Mouse (Mus musculus): ENCODE results near the gene Slfn14. TPM values are rescaled to one million over a fixed set of nuclear protein-coding genes. Genes with fewer than 3 reads are reported as not detected.
A peak's percentile ranks its signal among the peaks of the same experiment; 100 is the strongest.

Gene Slfn14
- total and polyA plus RNA-seq, 2 experiments: not detected

- Histone ChIP-seq H3K4me1 (ENCODE audit: control insufficient read depth, insufficient read depth, low read length) (peaks cover 1% of the 10 kb centered on the region), H3K79me2 (ENCODE audit: control insufficient read depth, insufficient read depth, low read length) (peaks cover 2% of the 10 kb centered on the region; the same call in 1 of the 2 replicates), H3K27ac (replicated peaks; ENCODE audit: insufficient read depth, low read depth, low read length) (no peak overlapping the region), H3K36me3 (ENCODE audit: control insufficient read depth, insufficient read depth, low read length) (peaks cover 13% of the 10 kb centered on the region), H3K9ac (ENCODE audit: low read depth, low read length) (no peak overlapping the region), H3K4me3 (ENCODE audit: insufficient read depth, low read depth, low read length) (no peak overlapping the region), H3K27me3 (ENCODE audit: control insufficient read depth, insufficient read depth, low read length) (no peaks in the 10 kb centered on the region)
- no peak for DNase-seq (ENCODE audit: extremely low read depth, low read depth, low spot score)
- WGBS: 97% methylated on average over 1 of the region's 1 CpGs
- TF ChIP-seq CTCF (IDR thresholded peaks at IDR 0.05; ENCODE audit: low read depth, low read length): no peak
- no peak for TF ChIP-seq POLR2A (IDR thresholded peaks at IDR 0.05; ENCODE audit: extremely low read depth, insufficient read depth, low read length)
These were observed 6.7 kb upstream of the Slfn14 start for GRCm38 (mm10) chr11:83293182-83293581.

GRCm38 (mm10) chr11:83292251-83292587 lies 5.7 kb upstream of the Slfn14 start:
- Histone ChIP-seq H3K36me3 (ENCODE audit: control insufficient read depth, insufficient read depth, low read length) (peaks cover 12% of the 10 kb centered on the region), H3K27ac (replicated peaks; ENCODE audit: insufficient read depth, low read depth, low read length) (no peak overlapping the region), H3K27me3 (ENCODE audit: control insufficient read depth, insufficient read depth, low read length) (no peaks in the 10 kb centered on the region), H3K79me2 (ENCODE audit: control insufficient read depth, insufficient read depth, low read length) (peaks cover 2% of the 10 kb centered on the region; the same call in 1 of the 2 replicates), H3K4me1 (ENCODE audit: control insufficient read depth, insufficient read depth, low read length) (no peaks in the 10 kb centered on the region; the same call in none of the 2 replicates), H3K4me3 (ENCODE audit: insufficient read depth, low read depth, low read length) (peak overlapping the region; percentile 63), H3K9ac (ENCODE audit: low read depth, low read length) (peak overlapping the region; percentile 60)
- 1% methylated on average over 5 of the region's 5 CpGs for WGBS
- TF ChIP-seq POLR2A (IDR thresholded peaks at IDR 0.05; ENCODE audit: extremely low read depth, insufficient read depth, low read length) (no peak), CTCF (IDR thresholded peaks at IDR 0.05; ENCODE audit: low read depth, low read length) (no peak)
- DNase-seq (ENCODE audit: extremely low read depth, low read depth, low spot score): no peak

- no peak overlapping the region; the same call in 1 of the 2 replicates for H3K27ac ChIP-seq (replicated peaks; ENCODE audit: insufficient read depth, low read depth, low read length)
- H3K79me2 ChIP-seq (ENCODE audit: control insufficient read depth, insufficient read depth, low read length): peaks cover 2% of the 10 kb centered on the region; the same call in 1 of the 2 replicates
- H3K9ac ChIP-seq (ENCODE audit: low read depth, low read length): peak overlapping the region; percentile 69
- H3K4me3 ChIP-seq (ENCODE audit: insufficient read depth, low read depth, low read length): peak overlapping the region; percentile 63
- peak; percentile 68 for TF ChIP-seq POLR2A (IDR thresholded peaks at IDR 0.05; ENCODE audit: extremely low read depth, insufficient read depth, low read length)
- no peak for TF ChIP-seq CTCF (IDR thresholded peaks at IDR 0.05; ENCODE audit: low read depth, low read length)
- H3K36me3 ChIP-seq (ENCODE audit: control insufficient read depth, insufficient read depth, low read length): peaks cover 10% of the 10 kb centered on the region
- H3K27me3 ChIP-seq (ENCODE audit: control insufficient read depth, insufficient read depth, low read length): no peaks in the 10 kb centered on the region
- H3K4me1 ChIP-seq (ENCODE audit: control insufficient read depth, insufficient read depth, low read length): no peaks in the 10 kb centered on the region; the same call in none of the 2 replicates
- DNase-seq (ENCODE audit: extremely low read depth, low read depth, low spot score): peak; percentile 93
- WGBS: 1% methylated on average over 38 of the region's 38 CpGs
These were observed 5.1 kb upstream of the Slfn14 start for GRCm38 (mm10) chr11:83291375-83292250.

- Histone ChIP-seq H3K9ac (ENCODE audit: low read depth, low read length) (no peak overlapping the region), H3K4me3 (ENCODE audit: insufficient read depth, low read depth, low read length) (no peak overlapping the region), H3K79me2 (ENCODE audit: control insufficient read depth, insufficient read depth, low read length) (peaks cover 2% of the 10 kb centered on the region; the same call in 1 of the 2 replicates), H3K27ac (replicated peaks; ENCODE audit: insufficient read depth, low read depth, low read length) (no peak overlapping the region), H3K4me1 (ENCODE audit: control insufficient read depth, insufficient read depth, low read length) (no peaks in the 10 kb centered on the region; the same call in none of the 2 replicates), H3K36me3 (ENCODE audit: control insufficient read depth, insufficient read depth, low read length) (no peaks in the 10 kb centered on the region), H3K27me3 (ENCODE audit: control insufficient read depth, insufficient read depth, low read length) (no peaks in the 10 kb centered on the region)
- DNase-seq (ENCODE audit: extremely low read depth, low read depth, low spot score): no peak
- WGBS: 92% methylated on average over 2 of the region's 2 CpGs
- TF ChIP-seq CTCF (IDR thresholded peaks at IDR 0.05; ENCODE audit: low read depth, low read length) (no peak), POLR2A (IDR thresholded peaks at IDR 0.05; ENCODE audit: extremely low read depth, insufficient read depth, low read length) (no peak)
These were observed 3.1 kb upstream of the Slfn14 start for GRCm38 (mm10) chr11:83289633-83290032.

GRCm38 (mm10) chr11:83289036-83289435 lies 2.5 kb upstream of the Slfn14 start:
- no peak overlapping the region for H3K27ac ChIP-seq (replicated peaks; ENCODE audit: insufficient read depth, low read depth, low read length)

GRCm38 (mm10) chr11:83285627-83286026 lies 899 bp downstream of the Slfn14 start:
- 93% methylated on average over 4 of the region's 4 CpGs for WGBS
- no peak overlapping the region for H3K4me3 ChIP-seq (ENCODE audit: insufficient read depth, low read depth, low read length)
- no peak overlapping the region for H3K27ac ChIP-seq (replicated peaks; ENCODE audit: insufficient read depth, low read depth, low read length)
- H3K79me2 ChIP-seq (ENCODE audit: control insufficient read depth, insufficient read depth, low read length): no peaks in the 10 kb centered on the region
- H3K36me3 ChIP-seq (ENCODE audit: control insufficient read depth, insufficient read depth, low read length): no peaks in the 10 kb centered on the region
- H3K4me1 ChIP-seq (ENCODE audit: control insufficient read depth, insufficient read depth, low read length): no peaks in the 10 kb centered on the region
- no peak for DNase-seq (ENCODE audit: extremely low read depth, low read depth, low spot score)
- no peak overlapping the region for H3K9ac ChIP-seq (ENCODE audit: low read depth, low read length)
- H3K27me3 ChIP-seq (ENCODE audit: control insufficient read depth, insufficient read depth, low read length): no peaks in the 10 kb centered on the region
- TF ChIP-seq CTCF (IDR thresholded peaks at IDR 0.05; ENCODE audit: low read depth, low read length): no peak

More at GRCm38 (mm10) chr11:83289036-83289435, 2.5 kb upstream of the Slfn14 start:
- Histone ChIP-seq H3K4me3 (ENCODE audit: insufficient read depth, low read depth, low read length) (no peak overlapping the region), H3K4me1 (ENCODE audit: control insufficient read depth, insufficient read depth, low read length) (no peaks in the 10 kb centered on the region; the same call in none of the 2 replicates), H3K27me3 (ENCODE audit: control insufficient read depth, insufficient read depth, low read length) (no peaks in the 10 kb centered on the region), H3K79me2 (ENCODE audit: control insufficient read depth, insufficient read depth, low read length) (peaks cover 2% of the 10 kb centered on the region; the same call in 1 of the 2 replicates), H3K36me3 (ENCODE audit: control insufficient read depth, insufficient read depth, low read length) (no peaks in the 10 kb centered on the region), H3K9ac (ENCODE audit: low read depth, low read length) (no peak overlapping the region)
- WGBS: 95% methylated on average over 5 of the region's 5 CpGs
- DNase-seq (ENCODE audit: extremely low read depth, low read depth, low spot score): no peak
- TF ChIP-seq CTCF (IDR thresholded peaks at IDR 0.05; ENCODE audit: low read depth, low read length): no peak
- no peak for TF ChIP-seq POLR2A (IDR thresholded peaks at IDR 0.05; ENCODE audit: extremely low read depth, insufficient read depth, low read length)

All from liver, adult 2 months (tissue).